ENCODE assay signal across 12 mouse cellular contexts in genomic region chr11:5058783-5059182, GRCm38 (mm10). TPM values are rescaled to one million over a fixed set of nuclear protein-coding genes. Genes with fewer than 3 reads are reported as not detected.
DNase-seq lines count a peak whose midpoint lies in the region; ATAC-seq and TF ChIP-seq lines count a peak whose summit lies in the region.
"Had no signal": no experiment of that assay in that cellular context is flagged by ENCODE, and none has a peak within 500 bp of the region (broad histone marks: within the 10 kb centered on the region; RNA-seq: fewer than 3 reads in every experiment).

No protein-coding gene starts in this region.

- no peaks in the 10 kb centered on the region for H3K9me3 ChIP-seq in intestine, postnatal 0 days (ENCODE audit: control insufficient read depth)
- no peaks in the 10 kb centered on the region for H3K9me3 ChIP-seq in intestine, embryonic 15.5 days
- no peaks in the 10 kb centered on the region for H3K9me3 ChIP-seq in midbrain, embryonic 10.5 days (replicated peaks)
- H3K9me3 ChIP-seq in midbrain, postnatal 0 days (ENCODE audit: low read length), result no peaks in the 10 kb centered on the region
- H3K9me3 ChIP-seq in limb, embryonic 14.5 days (ENCODE audit: control insufficient read depth, low read length), result no peaks in the 10 kb centered on the region

- TF ChIP-seq POLR2A in limb, embryonic 14.5 days (IDR thresholded peaks at IDR 0.05; ENCODE audit: borderline replicate concordance, extremely low read depth, insufficient read depth, insufficient read length), result no peak

- DNase-seq in CD4-positive, CD25-positive, alpha-beta regulatory T cell, adult 2 months (ENCODE audit: low read depth, low spot score), result peak; percentile 15
- no peak for DNase-seq in midbrain, embryonic 10.5 days (ENCODE audit: low spot score)
- DNase-seq in midbrain, postnatal 0 days (ENCODE audit: low spot score), result no peak
- DNase-seq in limb, embryonic 14.5 days (ENCODE audit: low spot score), result no peak
- no peak for DNase-seq in cerebellum, postnatal 14 days
- DNase-seq: cerebellum, postnatal 25 days had no signal

- H3K4me3 ChIP-seq in intestine, postnatal 0 days (ENCODE audit: low read depth, low read length), result no peak overlapping the region
- H3K4me3 ChIP-seq in intestine, embryonic 15.5 days (replicated peaks), result no peak overlapping the region
- peak overlapping the region; percentile 62; the same call in 1 of the 2 replicates for H3K4me3 ChIP-seq in midbrain, embryonic 10.5 days
- H3K4me3 ChIP-seq in midbrain, postnatal 0 days (ENCODE audit: low read depth, low read length), result no peak overlapping the region
- H3K4me3 ChIP-seq in limb, embryonic 14.5 days (replicated peaks; ENCODE audit: low read length), result peak overlapping the region; percentile 53

- peaks cover 12% of the 10 kb centered on the region for H3K4me1 ChIP-seq in intestine, postnatal 0 days (replicated peaks; ENCODE audit: control insufficient read depth, insufficient read depth, low read length)
- peaks cover 47% of the 10 kb centered on the region for H3K4me1 ChIP-seq in intestine, embryonic 15.5 days (replicated peaks)
- peaks cover 86% of the 10 kb centered on the region for H3K4me1 ChIP-seq in midbrain, embryonic 10.5 days
- peaks cover 10% of the 10 kb centered on the region; the same call in 1 of the 2 replicates for H3K4me1 ChIP-seq in midbrain, postnatal 0 days (ENCODE audit: insufficient read depth, low read length)
- peaks cover 41% of the 10 kb centered on the region for H3K4me1 ChIP-seq in limb, embryonic 14.5 days (ENCODE audit: control insufficient read depth, insufficient read depth, low read length)

- H3K9ac ChIP-seq in intestine, postnatal 0 days (ENCODE audit: low read depth, low read length), result no peak overlapping the region
- H3K9ac ChIP-seq in intestine, embryonic 15.5 days, result no peak overlapping the region
- H3K9ac ChIP-seq in midbrain, postnatal 0 days (replicated peaks; ENCODE audit: low read length, poor library complexity, severe bottlenecking), result no peak overlapping the region
- H3K9ac ChIP-seq in limb, embryonic 14.5 days (ENCODE audit: low read depth, low read length, severe bottlenecking), result no peak overlapping the region

- H3K4me2 ChIP-seq in intestine, postnatal 0 days (replicated peaks; ENCODE audit: low read depth), result peak overlapping the region; percentile 17; the same call in 1 of the 2 replicates
- H3K4me2 ChIP-seq in intestine, embryonic 15.5 days (replicated peaks), result no peak overlapping the region
- H3K4me2 ChIP-seq in midbrain, postnatal 0 days (ENCODE audit: low read depth, low read length, poor library complexity, severe bottlenecking), result no peak overlapping the region
- H3K4me2 ChIP-seq in limb, embryonic 14.5 days (replicated peaks; ENCODE audit: low read depth, low read length, severe bottlenecking), result peak overlapping the region; percentile 94; the same call in 1 of the 2 replicates

- peaks cover 4% of the 10 kb centered on the region; the same call in 1 of the 2 replicates for H3K36me3 ChIP-seq in intestine, postnatal 0 days (ENCODE audit: control insufficient read depth, insufficient read depth)
- no peaks in the 10 kb centered on the region for H3K36me3 ChIP-seq in intestine, embryonic 15.5 days
- peaks cover 5% of the 10 kb centered on the region; the same call in 1 of the 2 replicates for H3K36me3 ChIP-seq in midbrain, embryonic 10.5 days
- H3K36me3 ChIP-seq in midbrain, postnatal 0 days (ENCODE audit: insufficient read depth, low read length), result peaks cover 7% of the 10 kb centered on the region
- peaks cover 21% of the 10 kb centered on the region for H3K36me3 ChIP-seq in limb, embryonic 14.5 days (ENCODE audit: control insufficient read depth, insufficient read depth, low read length)

- TF ChIP-seq CTCF in intestine, postnatal 0 days (IDR thresholded peaks at IDR 0.05; ENCODE audit: low read depth), result no peak
- no peak for TF ChIP-seq CTCF in midbrain, postnatal 0 days (IDR thresholded peaks at IDR 0.05)

- H3K27me3 ChIP-seq in intestine, postnatal 0 days (replicated peaks; ENCODE audit: control insufficient read depth, insufficient read depth, low read length), result peaks cover 38% of the 10 kb centered on the region
- peaks cover 66% of the 10 kb centered on the region for H3K27me3 ChIP-seq in intestine, embryonic 15.5 days (replicated peaks)
- peaks cover 91% of the 10 kb centered on the region for H3K27me3 ChIP-seq in midbrain, embryonic 10.5 days (ENCODE audit: low read depth, poor library complexity, severe bottlenecking)
- peaks cover 46% of the 10 kb centered on the region for H3K27me3 ChIP-seq in midbrain, postnatal 0 days (ENCODE audit: insufficient read depth, low read length)
- H3K27me3 ChIP-seq in limb, embryonic 14.5 days (ENCODE audit: control insufficient read depth, insufficient read depth, low read length), result peaks cover 82% of the 10 kb centered on the region

- no peak overlapping the region for H3K27ac ChIP-seq in intestine, postnatal 0 days (ENCODE audit: low read depth, low read length)
- H3K27ac ChIP-seq in intestine, embryonic 15.5 days, result no peak overlapping the region
- H3K27ac ChIP-seq in midbrain, embryonic 10.5 days (replicated peaks), result no peak overlapping the region
- no peak overlapping the region for H3K27ac ChIP-seq in midbrain, postnatal 0 days (ENCODE audit: low read depth, low read length)
- H3K27ac ChIP-seq in limb, embryonic 14.5 days (replicated peaks; ENCODE audit: low read depth, low read length), result no peak overlapping the region

- 42% methylated on average over 9 of the region's 9 CpGs for WGBS in intestine, postnatal 0 days
- 34% methylated on average over 9 of the region's 9 CpGs for WGBS in intestine, embryonic 15.5 days
- 29% methylated on average over 9 of the region's 9 CpGs for WGBS in midbrain, embryonic 10.5 days
- 31% methylated on average over 9 of the region's 9 CpGs for WGBS in midbrain, postnatal 0 days
- 35% methylated on average over 9 of the region's 9 CpGs for WGBS in limb, embryonic 14.5 days

- no peak for ATAC-seq in CD4-positive, CD25-positive, alpha-beta regulatory T cell, adult 4 months
- ATAC-seq in intestine, postnatal 0 days, result no peak
- no peak for ATAC-seq in intestine, embryonic 15.5 days
- ATAC-seq in midbrain, postnatal 0 days (ENCODE audit: low FRiP score), result no peak
- no peak for ATAC-seq in limb, embryonic 14.5 days (ENCODE audit: low FRiP score, low read depth)
- ATAC-seq: lung, postnatal 0 days had no signal

RNA-seq across cellular contexts. Expression of gene Rasl10a, which starts 0.9 kb away (rescaled TPM):
- polyA plus RNA-seq in CD4-positive, CD25-positive, alpha-beta regulatory T cell, adult 4 months (2017; shearing (Covaris generic)), result not detected
- 0.93 and 1.2 TPM in 2 replicates for polyA plus RNA-seq in intestine, postnatal 0 days (2015; fragmentation: Nextera tagmentation; extraction: Ambion mirVana)
- 0.68 and 0.90 TPM in 2 replicates for polyA plus RNA-seq in intestine, embryonic 15.5 days (2015; fragmentation: Nextera tagmentation; extraction: Ambion mirVana)
- polyA plus RNA-seq in midbrain, embryonic 10.5 days (2016; fragmentation: Nextera tagmentation; extraction: Ambion mirVana), result 0.44 and 1.2 TPM in 2 replicates
- 3.1 and 6.2 TPM in 2 replicates for total RNA-seq in midbrain, postnatal 0 days (2014; rRNA removed)
- 3.6 and 4.6 TPM in 2 replicates for polyA plus RNA-seq in midbrain, postnatal 0 days (2015; fragmentation: Nextera tagmentation; extraction: Ambion mirVana)
- 8.6 and 11.2 TPM in 2 replicates for polyA plus RNA-seq in limb, embryonic 14.5 days (2012; rRNA removed)
- polyA plus RNA-seq in limb, embryonic 14.5 days (2014; fragmentation: Nextera tagmentation; extraction: Ambion mirVana), result 5.9 and 6.6 TPM in 2 replicates
- total RNA-seq: granulocyte monocyte progenitor cell, adult 5-6 weeks; monocyte, adult 5-6 weeks had no signal

RNA-seq across cellular contexts. Expression of gene Gas2l1, which starts 6.3 kb away (rescaled TPM):
- polyA plus RNA-seq in CD4-positive, CD25-positive, alpha-beta regulatory T cell, adult 4 months (2017; shearing (Covaris generic)), result under 1 TPM; 0.35 to 0.71 TPM
- 18.9 and 22.8 TPM in 2 replicates for polyA plus RNA-seq in intestine, postnatal 0 days (2015; fragmentation: Nextera tagmentation; extraction: Ambion mirVana)
- polyA plus RNA-seq in intestine, embryonic 15.5 days (2015; fragmentation: Nextera tagmentation; extraction: Ambion mirVana), result 28.2 and 28.5 TPM in 2 replicates
- 22.0 and 23.6 TPM in 2 replicates for polyA plus RNA-seq in midbrain, embryonic 10.5 days (2016; fragmentation: Nextera tagmentation; extraction: Ambion mirVana)
- 33.8 and 43.8 TPM in 2 replicates for total RNA-seq in midbrain, postnatal 0 days (2014; rRNA removed)
- polyA plus RNA-seq in midbrain, postnatal 0 days (2015; fragmentation: Nextera tagmentation; extraction: Ambion mirVana), result 17.6 and 18.5 TPM in 2 replicates
- 41.4 and 54.1 TPM in 2 replicates for polyA plus RNA-seq in limb, embryonic 14.5 days (2012; rRNA removed)
- polyA plus RNA-seq in limb, embryonic 14.5 days (2014; fragmentation: Nextera tagmentation; extraction: Ambion mirVana), result 38.0 and 43.9 TPM in 2 replicates

RNA-seq across cellular contexts. Expression of gene Rhbdd3, which starts 39.9 kb away (rescaled TPM):
- polyA plus RNA-seq in CD4-positive, CD25-positive, alpha-beta regulatory T cell, adult 4 months (2017; shearing (Covaris generic)), result 1 to 10 TPM; 2.7 to 3.7 TPM
- polyA plus RNA-seq in intestine, postnatal 0 days (2015; fragmentation: Nextera tagmentation; extraction: Ambion mirVana), result 17.1 and 17.5 TPM in 2 replicates
- 27.5 and 30.0 TPM in 2 replicates for polyA plus RNA-seq in intestine, embryonic 15.5 days (2015; fragmentation: Nextera tagmentation; extraction: Ambion mirVana)
- 33.0 and 33.6 TPM in 2 replicates for polyA plus RNA-seq in midbrain, embryonic 10.5 days (2016; fragmentation: Nextera tagmentation; extraction: Ambion mirVana)
- total RNA-seq in midbrain, postnatal 0 days (2014; rRNA removed), result 48.0 and 67.1 TPM in 2 replicates
- 50.4 and 54.6 TPM in 2 replicates for polyA plus RNA-seq in midbrain, postnatal 0 days (2015; fragmentation: Nextera tagmentation; extraction: Ambion mirVana)
- 48.1 and 63.9 TPM in 2 replicates for polyA plus RNA-seq in limb, embryonic 14.5 days (2012; rRNA removed)
- 24.6 and 27.4 TPM in 2 replicates for polyA plus RNA-seq in limb, embryonic 14.5 days (2014; fragmentation: Nextera tagmentation; extraction: Ambion mirVana)

RNA-seq across cellular contexts. Expression of gene Ewsr1, which starts 40.3 kb away (rescaled TPM):
- polyA plus RNA-seq in CD4-positive, CD25-positive, alpha-beta regulatory T cell, adult 4 months (2017; shearing (Covaris generic)), result 100 to 1,000 TPM; 160 to 163 TPM
- 185 and 196 TPM in 2 replicates for polyA plus RNA-seq in intestine, postnatal 0 days (2015; fragmentation: Nextera tagmentation; extraction: Ambion mirVana)
- 571 and 594 TPM in 2 replicates for polyA plus RNA-seq in intestine, embryonic 15.5 days (2015; fragmentation: Nextera tagmentation; extraction: Ambion mirVana)
- 903 and 985 TPM in 2 replicates for polyA plus RNA-seq in midbrain, embryonic 10.5 days (2016; fragmentation: Nextera tagmentation; extraction: Ambion mirVana)
- 315 and 338 TPM in 2 replicates for total RNA-seq in midbrain, postnatal 0 days (2014; rRNA removed)
- 353 and 371 TPM in 2 replicates for polyA plus RNA-seq in midbrain, postnatal 0 days (2015; fragmentation: Nextera tagmentation; extraction: Ambion mirVana)
- polyA plus RNA-seq in limb, embryonic 14.5 days (2012; rRNA removed), result 828 and 880 TPM in 2 replicates
- polyA plus RNA-seq in limb, embryonic 14.5 days (2014; fragmentation: Nextera tagmentation; extraction: Ambion mirVana), result 357 and 409 TPM in 2 replicates

Comparison
In these comparisons a context has a peak if more than half of its experiments do, and no peak if none do; other contexts are left out.
1. H3K4me2 ChIP-seq: peak in intestine, postnatal 0 days (single experiment) and limb, embryonic 14.5 days (single experiment); none in intestine, embryonic 15.5 days (single experiment) and midbrain, postnatal 0 days (single experiment).
2. H3K4me3 ChIP-seq: peak in midbrain, embryonic 10.5 days (single experiment) and limb, embryonic 14.5 days (single experiment); none in intestine, postnatal 0 days (single experiment), intestine, embryonic 15.5 days (single experiment) and midbrain, postnatal 0 days (single experiment).
3. RNA of gene Gas2l1, which starts 6.3 kb away (polyA plus RNA-seq): 38.0 to 54.1 TPM in limb, embryonic 14.5 days, 28.2 to 28.5 TPM in intestine, embryonic 15.5 days, 18.9 to 22.8 TPM in intestine, postnatal 0 days, 22.0 to 23.6 TPM in midbrain, embryonic 10.5 days and 17.6 to 18.5 TPM in midbrain, postnatal 0 days; 0.35 to 0.71 TPM in CD4-positive, CD25-positive, alpha-beta regulatory T cell, adult 4 months; every median in the first group is over 10 times any median in the second.